Mouse (Mus musculus): ENCODE results near the gene Hip1r.

DNA sequence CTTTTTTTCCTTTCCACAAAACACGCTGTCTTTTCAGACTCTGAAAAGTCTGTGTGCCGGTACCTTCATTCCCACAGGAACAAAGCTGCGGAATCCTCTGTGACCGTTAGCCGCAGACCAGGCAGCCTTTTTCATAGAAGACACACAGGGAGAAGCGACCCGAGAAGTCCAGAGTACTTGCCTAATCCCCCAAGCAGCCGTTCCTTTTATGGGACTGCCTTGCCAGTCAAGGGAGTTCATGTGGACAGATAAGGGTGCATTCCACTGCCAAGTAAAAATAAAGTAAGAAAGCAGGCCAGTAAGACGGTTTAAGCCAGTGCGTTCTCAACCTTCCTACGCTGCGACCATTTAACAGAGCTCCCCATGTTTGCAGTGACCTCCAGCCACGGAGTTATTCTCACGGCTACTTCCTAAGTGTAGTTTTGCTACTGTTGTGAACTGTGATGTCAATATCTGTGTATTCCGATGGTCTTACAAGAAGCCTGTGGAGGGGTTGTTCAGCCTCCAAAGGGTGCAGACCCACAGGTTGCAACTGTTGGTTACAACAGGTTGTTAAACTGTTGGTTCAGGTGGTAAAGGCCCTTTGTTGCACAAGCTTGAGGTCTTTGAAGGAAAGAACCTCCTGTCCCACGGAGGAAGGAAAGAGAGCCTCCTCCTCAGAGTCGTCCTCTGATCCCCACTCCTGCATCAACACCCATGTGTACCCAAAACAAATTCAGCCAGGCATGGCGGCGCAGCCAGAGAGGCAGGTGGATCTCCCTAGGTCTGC, 54.5 kb downstream of the Hip1r start:
- TF ChIP-seq POLR2A (IDR thresholded peaks at IDR 0.05; ENCODE audit: extremely low read depth, insufficient read depth, low read length) (no peak), CTCF (IDR thresholded peaks at IDR 0.05; ENCODE audit: low read depth, low read length) (no peak)

Data from liver, adult 2 months (tissue).